Mouse (Mus musculus) adrenal gland, postnatal 14 days (tissue): ENCODE results near the gene Gm10642. TPM values are rescaled to one million over a fixed set of nuclear protein-coding genes. Genes with fewer than 3 reads are reported as not detected.

Experiments used
- DNase-seq: peaks from one replicate; pipeline ENCODE4 v3.0.0; 2021; ENCODE audit warnings: mixed read lengths
- long read RNA-seq, 2 experiments: library from polyadenylated mRNA; stranded (forward); transcript quantifications; one replicate each; pipeline ENCODE4 v2.0.0; 2021
- total RNA-seq: library from RNA; stranded (reverse); gene quantifications from 2 replicates; pipeline ENCODE4 v1.2.3, GENCODE M21; 2021

Gm10642 gene
- total RNA-seq = 0.48 and 1.1 TPM in 2 replicates
- long read RNA-seq, experiment 1, partial matches to known transcripts = 0 of 2 reads
- long read RNA-seq, experiment 1, other reads (novel, unspliced or antisense) = 0 of 2 reads
- long read RNA-seq, experiment 2 = 0 reads

GRCm38 (mm10) chr9:70656130-70657007 is at the start of gene Gm10642:
Gene Gm10642 (plus strand): TSS chr9:70656251.
- DNase-seq = peak; percentile 60

GRCm38 (mm10) chr9:70611026-70611673 is 44.9 kb upstream of the Gm10642 start:
- DNase-seq = no peak

- peak; percentile 6 for DNase-seq
Measured at GRCm38 (mm10) chr9:70629711-70630110, 26.3 kb upstream of the Gm10642 start.

- DNase-seq = no peak
Measured at GRCm38 (mm10) chr9:70631665-70632064, 24.4 kb upstream of the Gm10642 start.

- no peak for DNase-seq
Measured at GRCm38 (mm10) chr9:70636748-70637147, 19.3 kb upstream of the Gm10642 start.

GRCm38 (mm10) chr9:70650260-70650659 is 5.8 kb upstream of the Gm10642 start:
- no peak for DNase-seq

GRCm38 (mm10) chr9:70650994-70651393 is 5.1 kb upstream of the Gm10642 start:
- no peak for DNase-seq

- DNase-seq = no peak
Measured at GRCm38 (mm10) chr9:70652221-70652620, 3.8 kb upstream of the Gm10642 start.

- no peak for DNase-seq
Measured at GRCm38 (mm10) chr9:70653875-70654274, 2.2 kb upstream of the Gm10642 start.

GRCm38 (mm10) chr9:70654496-70654895 is 1.6 kb upstream of the Gm10642 start:
- DNase-seq = no peak

GRCm38 (mm10) chr9:70655764-70656129 is 304 bp upstream of the Gm10642 start:
- DNase-seq = no peak

- DNase-seq = peak; percentile 100
Measured at GRCm38 (mm10) chr9:70657013-70657967, 1.2 kb downstream of the Gm10642 start, which contains the start of gene Mindy2. Gene Mindy2 (minus strand): TSS chr9:70657174.

- no peak for DNase-seq
Measured at GRCm38 (mm10) chr9:70658266-70658665, 2.2 kb downstream of the Gm10642 start.

GRCm38 (mm10) chr9:70664847-70665246 is 8.8 kb downstream of the Gm10642 start:
- DNase-seq = no peak

- DNase-seq = no peak
Measured at GRCm38 (mm10) chr9:70665372-70666145, 9.5 kb downstream of the Gm10642 start.

- peak; percentile 11 for DNase-seq
Measured at GRCm38 (mm10) chr9:70666811-70667210, 10.8 kb downstream of the Gm10642 start.

GRCm38 (mm10) chr9:70668048-70668447 is 12.0 kb downstream of the Gm10642 start:
- DNase-seq = no peak

- no peak for DNase-seq
Measured at GRCm38 (mm10) chr9:70669197-70669596, 13.1 kb downstream of the Gm10642 start.

- DNase-seq = no peak
Measured at GRCm38 (mm10) chr9:70670381-70670780, 14.3 kb downstream of the Gm10642 start.

- DNase-seq = peak; percentile 12
Measured at GRCm38 (mm10) chr9:70671278-70671677, 15.2 kb downstream of the Gm10642 start.
